Mouse (Mus musculus) testis, adult 2 months (tissue): ENCODE measurements around the gene Bzw2. TPM values are rescaled to one million over a fixed set of nuclear protein-coding genes. Genes with fewer than 3 reads are reported as not detected.

Experiments used
- H3K27ac ChIP-seq: fragments of 200-500 bp; 2 replicates; pipeline ENCODE4 v1.5.1; 2012; ENCODE audit warnings: low read depth, low read length; ENCODE audit not compliant: control insufficient read depth, insufficient read depth
- H3K27me3 ChIP-seq: fragments of 200-500 bp; 2 replicates; pipeline ENCODE4 v1.6.1; 2012; ENCODE audit warnings: mild to moderate bottlenecking, low read length, moderate library complexity; ENCODE audit not compliant: control insufficient read depth, insufficient read depth
- H3K36me3 ChIP-seq: fragments of 200-500 bp; 2 replicates; pipeline ENCODE4 v1.6.1; 2012; ENCODE audit warnings: mild to moderate bottlenecking, low read length; ENCODE audit not compliant: control insufficient read depth, insufficient read depth
- H3K4me1 ChIP-seq: fragments of 200-500 bp; 2 replicates; pipeline ENCODE4 v1.6.1; 2012; ENCODE audit warnings: low read length; ENCODE audit not compliant: control insufficient read depth, insufficient read depth
- H3K4me3 ChIP-seq: fragments of 200-500 bp; 2 replicates; pipeline ENCODE4 v1.5.1; 2012; ENCODE audit warnings: low read depth, mild to moderate bottlenecking, low read length, moderate library complexity, mixed read lengths; ENCODE audit not compliant: control insufficient read depth
- CTCF ChIP-seq: fragments of 200-500 bp; IDR thresholded peaks from 2 replicates; pipeline ENCODE4 v1.5.1; 2012; ENCODE audit warnings: low read depth, mild to moderate bottlenecking, inconsistent platforms, low read length, moderate library complexity; ENCODE audit not compliant: control insufficient read depth, insufficient read depth, insufficient replicate concordance
- POLR2A ChIP-seq: fragments of 200-500 bp; IDR thresholded peaks from 2 replicates; pipeline ENCODE4 v1.6.1; 2012; ENCODE audit warnings: low read depth, mild to moderate bottlenecking, inconsistent platforms, low read length, moderate library complexity; ENCODE audit not compliant: control insufficient read depth
- polyA plus RNA-seq: library from polyadenylated mRNA; depleted of rRNA; stranded (reverse); fragments of >200 nt; gene quantifications from 2 replicates; pipeline ENCODE4 v1.2.3, GENCODE M21; 2012

Bzw2 gene
- polyA plus RNA-seq, 1 experiment, result 1.3 TPM

GRCm38 (mm10) chr12:36150737-36151136, 7.1 kb downstream of the Bzw2 start:
- no peak overlapping the region for H3K4me3 ChIP-seq
- no peaks in the 10 kb centered on the region for H3K27me3 ChIP-seq
- H3K36me3 ChIP-seq, result no peaks in the 10 kb centered on the region
- H3K27ac ChIP-seq, result no peak overlapping the region
- H3K4me1 ChIP-seq, result peaks cover 1% of the 10 kb centered on the region; the same call in 1 of the 2 replicates
- TF ChIP-seq POLR2A (no peak), CTCF (no peak)

- H3K4me3 ChIP-seq, result no peak overlapping the region
- no peak overlapping the region for H3K27ac ChIP-seq
- no peaks in the 10 kb centered on the region for H3K27me3 ChIP-seq
- no peaks in the 10 kb centered on the region for H3K36me3 ChIP-seq
- no peaks in the 10 kb centered on the region for H3K4me1 ChIP-seq
- no peak for TF ChIP-seq POLR2A
- no peak for TF ChIP-seq CTCF
These were observed 7.6 kb downstream of the Bzw2 start for GRCm38 (mm10) chr12:36150265-36150664.

GRCm38 (mm10) chr12:36146230-36147011, 11.5 kb downstream of the Bzw2 start:
- Histone ChIP-seq H3K4me1 (no peaks in the 10 kb centered on the region), H3K4me3 (no peak overlapping the region), H3K27me3 (no peaks in the 10 kb centered on the region), H3K27ac (no peak overlapping the region), H3K36me3 (no peaks in the 10 kb centered on the region)
- TF ChIP-seq POLR2A (no peak), CTCF (no peak)

- no peaks in the 10 kb centered on the region for H3K27me3 ChIP-seq
- no peak overlapping the region for H3K27ac ChIP-seq
- no peaks in the 10 kb centered on the region for H3K4me1 ChIP-seq
- TF ChIP-seq CTCF, result no peak
- TF ChIP-seq POLR2A, result no peak
- no peaks in the 10 kb centered on the region for H3K36me3 ChIP-seq
- H3K4me3 ChIP-seq, result no peak overlapping the region
These were observed 17.5 kb downstream of the Bzw2 start for GRCm38 (mm10) chr12:36140401-36140800.

GRCm38 (mm10) chr12:36137192-36137591, 20.7 kb downstream of the Bzw2 start:
- no peaks in the 10 kb centered on the region; the same call in 1 of the 2 replicates for H3K4me1 ChIP-seq
- H3K27ac ChIP-seq, result no peak overlapping the region
- no peak overlapping the region for H3K4me3 ChIP-seq
- no peaks in the 10 kb centered on the region for H3K27me3 ChIP-seq
- H3K36me3 ChIP-seq, result no peaks in the 10 kb centered on the region
- no peak for TF ChIP-seq POLR2A
- no peak for TF ChIP-seq CTCF

GRCm38 (mm10) chr12:36136285-36136684, 21.6 kb downstream of the Bzw2 start:
- TF ChIP-seq POLR2A (no peak), CTCF (no peak)
- Histone ChIP-seq H3K27me3 (no peaks in the 10 kb centered on the region), H3K4me3 (no peak overlapping the region), H3K4me1 (no peaks in the 10 kb centered on the region; the same call in 1 of the 2 replicates), H3K27ac (no peak overlapping the region), H3K36me3 (no peaks in the 10 kb centered on the region)

- Histone ChIP-seq H3K4me3 (no peak overlapping the region), H3K36me3 (no peaks in the 10 kb centered on the region), H3K4me1 (no peaks in the 10 kb centered on the region; the same call in 1 of the 2 replicates), H3K27me3 (no peaks in the 10 kb centered on the region), H3K27ac (no peak overlapping the region)
- TF ChIP-seq CTCF (no peak), POLR2A (no peak)
These were observed 22.5 kb downstream of the Bzw2 start for GRCm38 (mm10) chr12:36135409-36135808.
